Mouse (Mus musculus) lung, embryonic 15.5 days (tissue): ENCODE measurements at regions not wholly inside any gene's neighbourhood (a gene's known extent, or its start where the extent isn't known, plus 50 kb on each side); places are given as distances from the start of the nearest gene placed in this dataset.
"Not testable (repeated sequence)": the region's sequence is repeated elsewhere in the genome, so short reads cannot be mapped to it uniquely, and the experiment has no call there.

ENCODE experiments used
- ATAC-seq: fragments of 200-750 bp; cut with Nextera tagmentation; 2 replicates; pipeline ENCODE4 v1.8.0; 2017; ENCODE audit warnings: moderate number of reproducible peaks, borderline replicate concordance; ENCODE audit not compliant: low FRiP score, low TSS enrichment; ENCODE audit errors: extremely low read depth
- H3K27ac ChIP-seq: fragments of 300-500 bp; sonication (generic); 2 replicates; pipeline ENCODE4 v1.5.1; 2015; ENCODE audit warnings: moderate library complexity, mild to moderate bottlenecking, inconsistent platforms
- H3K27me3 ChIP-seq: fragments of 300-500 bp; sonication (generic); 2 replicates; pipeline ENCODE4 v1.6.1; 2015; ENCODE audit warnings: inconsistent platforms
- H3K36me3 ChIP-seq: fragments of 300-500 bp; sonication (generic); 2 replicates; pipeline ENCODE4 v1.6.1; 2015; ENCODE audit warnings: inconsistent platforms
- H3K4me1 ChIP-seq: fragments of 300-500 bp; sonication (generic); 2 replicates; pipeline ENCODE4 v1.6.1; 2015; ENCODE audit warnings: inconsistent platforms
- H3K4me2 ChIP-seq: fragments of 300-500 bp; sonication (generic); 2 replicates; pipeline ENCODE4 v1.6.1; 2015; ENCODE audit warnings: inconsistent platforms, mild to moderate bottlenecking, moderate library complexity
- H3K4me3 ChIP-seq: fragments of 300-500 bp; sonication (generic); 2 replicates; pipeline ENCODE4 v1.5.1; 2015; ENCODE audit warnings: mild to moderate bottlenecking, inconsistent platforms
- H3K9ac ChIP-seq: fragments of 300-500 bp; sonication (generic); 2 replicates; pipeline ENCODE4 v1.6.1; 2015; ENCODE audit warnings: inconsistent platforms
- H3K9me3 ChIP-seq: fragments of 300-500 bp; sonication (generic); 2 replicates; pipeline ENCODE4 v1.6.1; 2016; ENCODE audit warnings: inconsistent platforms
- WGBS: fragments of 180-500 bp; shearing (Covaris S2); methylation state at CpG from one replicate; pipeline ENCODE4 v1.1.7; 2015; 5-methylcytosine and 5-hydroxymethylcytosine counted together

DNA sequence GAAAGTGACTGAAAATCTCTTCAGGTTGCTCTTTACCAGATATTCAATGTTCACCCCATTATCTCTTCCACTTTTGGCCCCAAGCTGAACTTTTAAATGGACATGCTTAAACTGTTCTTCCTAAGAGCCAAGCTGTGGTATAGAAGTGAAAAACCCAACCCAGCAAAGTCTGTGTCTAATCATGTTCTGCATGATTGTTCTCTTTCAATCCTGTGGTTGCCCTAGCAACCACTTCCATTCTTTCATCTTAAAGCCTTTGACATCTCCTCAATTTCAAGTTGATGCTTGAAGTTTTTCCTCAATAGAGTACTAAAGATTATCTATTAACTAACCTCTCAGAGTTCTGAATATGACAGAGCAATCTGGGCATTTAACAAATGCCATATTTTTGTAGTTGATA, 75.6 kb upstream of the Trim24 start:
- Histone ChIP-seq H3K4me3 (no peak overlapping the region), H3K4me1 (no peaks in the 10 kb centered on the region), H3K9ac (no peak overlapping the region), H3K27me3 (no peaks in the 10 kb centered on the region), H3K36me3 (no peaks in the 10 kb centered on the region), H3K27ac (no peak overlapping the region), H3K9me3 (no peaks in the 10 kb centered on the region), H3K4me2 (no peak overlapping the region)
- ATAC-seq = no peak

DNA sequence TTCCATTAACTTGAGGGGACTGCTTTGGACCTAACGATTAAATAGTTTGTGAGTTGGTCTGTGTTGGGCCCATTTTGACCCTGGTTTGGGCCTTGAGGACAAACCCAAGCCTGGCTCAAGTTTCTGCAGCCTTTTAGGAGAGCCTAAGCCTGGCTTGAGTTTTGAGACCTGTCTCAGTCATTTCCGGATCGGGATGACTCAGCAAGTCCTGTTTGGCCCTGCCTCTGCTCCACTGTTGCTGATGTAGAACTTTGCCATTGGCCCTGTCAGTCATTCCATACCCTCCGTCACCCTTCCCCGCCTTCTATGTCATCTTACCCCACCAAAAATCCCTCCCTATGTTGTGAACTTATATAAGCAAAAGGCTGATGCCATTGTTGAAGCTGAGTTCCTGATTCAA, 67.4 kb upstream of the Trim24 start:
- Histone ChIP-seq H3K27me3 (no peaks in the 10 kb centered on the region), H3K4me3 (no peak overlapping the region), H3K9me3 (no peaks in the 10 kb centered on the region), H3K9ac (no peak overlapping the region), H3K4me2 (no peak overlapping the region), H3K27ac (no peak overlapping the region), H3K36me3 (no peaks in the 10 kb centered on the region), H3K4me1 (no peaks in the 10 kb centered on the region)
- ATAC-seq = no peak
- WGBS = 80% methylated on average over 5 of the region's 5 CpGs

GRCm38 (mm10) chr6:37805896-37806295, 64.7 kb upstream of the Trim24 start:
- ATAC-seq, H3K36me3 ChIP-seq, H3K9ac ChIP-seq, H3K4me3 ChIP-seq, H3K9me3 ChIP-seq, H3K27me3 ChIP-seq, H3K4me2 ChIP-seq, H3K27ac ChIP-seq, H3K4me1 ChIP-seq: not testable (repeated sequence)
- WGBS = 96% methylated on average over 24 of the region's 24 CpGs

DNA sequence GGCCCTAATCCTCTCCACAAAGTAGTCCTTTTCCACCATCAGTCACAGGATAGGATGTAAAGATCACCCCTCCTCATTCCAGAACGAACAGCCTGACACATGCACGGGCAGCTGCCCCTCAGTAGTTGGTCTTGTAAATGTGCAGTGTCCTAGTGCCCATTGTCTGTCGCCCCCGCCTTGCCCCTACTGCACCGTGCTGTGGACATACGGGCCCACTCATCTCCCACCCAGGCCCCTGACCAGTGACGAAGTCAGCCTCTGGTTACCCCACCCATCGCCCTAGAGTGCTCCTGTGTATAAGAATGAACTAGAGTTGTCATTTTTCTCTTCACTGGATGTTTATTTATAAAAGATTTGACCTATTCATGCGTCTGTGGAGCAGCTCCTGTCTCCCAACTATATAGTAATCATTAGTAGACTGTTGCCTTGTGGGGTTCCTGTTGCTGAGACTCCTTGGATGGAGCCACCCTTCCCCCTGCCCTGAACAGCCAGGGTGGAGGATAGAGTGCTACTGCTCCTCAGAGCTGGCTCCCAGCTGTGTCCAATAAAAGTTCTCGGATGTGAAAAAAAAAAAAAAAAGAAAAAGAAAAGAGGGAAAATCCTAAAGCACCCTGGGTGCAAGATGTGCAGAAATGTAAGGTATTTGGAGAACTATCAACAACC, 64.0 kb upstream of the Trim24 start:
- H3K4me3 ChIP-seq, H3K27me3 ChIP-seq, H3K4me2 ChIP-seq, H3K36me3 ChIP-seq, H3K4me1 ChIP-seq, H3K27ac ChIP-seq, H3K9ac ChIP-seq, H3K9me3 ChIP-seq: not testable (repeated sequence)
- 77% methylated on average over 1 of the region's 10 CpGs for WGBS
- peak; percentile 84 for ATAC-seq

DNA sequence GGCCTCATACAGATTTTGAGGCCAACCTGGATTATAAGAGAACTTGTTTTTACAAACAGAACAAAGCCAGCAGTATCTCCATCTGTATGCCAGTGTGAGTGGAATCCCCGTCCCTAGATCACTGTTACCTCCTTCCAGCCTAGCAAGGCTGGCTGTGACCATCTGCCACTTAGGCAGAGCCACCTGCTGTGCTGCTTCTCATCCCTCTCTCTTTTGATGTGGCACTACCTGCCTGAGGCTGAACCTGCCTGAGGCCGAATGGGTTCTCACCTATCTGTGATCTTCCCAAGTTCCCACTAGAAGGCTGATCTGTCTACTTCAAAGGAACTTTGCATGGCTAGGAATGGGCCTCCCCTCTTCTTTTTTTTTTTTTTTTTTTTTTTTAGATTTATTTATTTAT, 55.4 kb upstream of the Trim24 start:
- not testable (repeated sequence) for H3K4me3 ChIP-seq, H3K4me2 ChIP-seq, H3K27ac ChIP-seq, H3K9ac ChIP-seq, H3K4me1 ChIP-seq, ATAC-seq, H3K9me3 ChIP-seq, H3K27me3 ChIP-seq, H3K36me3 ChIP-seq
- whole genome bisulfite sequencing = 71% methylated on average over 2 of the region's 2 CpGs
